Mouse (Mus musculus) WW6 (cell line): Measurements from ENCODE around the gene Jph3.

Experiments used
- DNase-seq: peaks from one replicate; pipeline ENCODE4 v3.0.0-alpha.2; 2013; ENCODE audit warnings: low read depth, low spot score

Gene Jph3

GRCm38 (mm10) chr8:121782493-121782892 is 53.1 kb downstream of the Jph3 start:
- DNase-seq, result no peak

GRCm38 (mm10) chr8:121786542-121786941 is 57.1 kb downstream of the Jph3 start:
- DNase-seq, result no peak

GRCm38 (mm10) chr8:121788786-121789185 is 59.4 kb downstream of the Jph3 start:
- no peak for DNase-seq

GRCm38 (mm10) chr8:121792159-121792558 is 62.7 kb downstream of the Jph3 start:
- no peak for DNase-seq

GRCm38 (mm10) chr8:121792627-121793026 is 63.2 kb downstream of the Jph3 start:
- DNase-seq, result no peak

- no peak for DNase-seq
Measured at GRCm38 (mm10) chr8:121794151-121794550, 64.7 kb downstream of the Jph3 start.

- no peak for DNase-seq
Measured at GRCm38 (mm10) chr8:121795461-121795860, 66.0 kb downstream of the Jph3 start.

- no peak for DNase-seq
Measured at GRCm38 (mm10) chr8:121796406-121796805, 67.0 kb downstream of the Jph3 start.

GRCm38 (mm10) chr8:121798401-121798800 is 69.0 kb downstream of the Jph3 start:
- DNase-seq, result no peak

- no peak for DNase-seq
Measured at GRCm38 (mm10) chr8:121804829-121805228, 75.4 kb downstream of the Jph3 start.

GRCm38 (mm10) chr8:121806126-121806525 is 76.7 kb downstream of the Jph3 start:
- DNase-seq, result no peak

- DNase-seq, result peak; percentile 39
Measured at GRCm38 (mm10) chr8:121808032-121808431, 78.6 kb downstream of the Jph3 start.

GRCm38 (mm10) chr8:121809524-121810155 is 80.2 kb downstream of the Jph3 start:
- no peak for DNase-seq

GRCm38 (mm10) chr8:121811502-121811901 is 82.1 kb downstream of the Jph3 start:
- DNase-seq, result no peak

GRCm38 (mm10) chr8:121811931-121812570 is 82.6 kb downstream of the Jph3 start:
- DNase-seq, result no peak

GRCm38 (mm10) chr8:121818226-121818625 is 88.8 kb downstream of the Jph3 start:
- no peak for DNase-seq

GRCm38 (mm10) chr8:121820840-121821239 is 91.4 kb downstream of the Jph3 start:
- no peak for DNase-seq

- DNase-seq, result no peak
Measured at GRCm38 (mm10) chr8:121821320-121821719, 91.9 kb downstream of the Jph3 start.

GRCm38 (mm10) chr8:121821770-121822169 is 92.3 kb downstream of the Jph3 start:
- no peak for DNase-seq

GRCm38 (mm10) chr8:121827726-121828125 is 98.3 kb downstream of the Jph3 start:
- no peak for DNase-seq

- no peak for DNase-seq
Measured at GRCm38 (mm10) chr8:121828376-121829023, 99.1 kb downstream of the Jph3 start.

GRCm38 (mm10) chr8:121829048-121829776 is 99.8 kb downstream of the Jph3 start, which contains the start of gene Klhdc4:
Gene Klhdc4, minus strand, starts transcription at chr8:121829569.
- peak; percentile 85 for DNase-seq
